Mouse (Mus musculus) common myeloid progenitor, adult 5-6 weeks (primary cell): ENCODE data around the gene Vps26c. TPM values are rescaled to one million over a fixed set of nuclear protein-coding genes. Genes with fewer than 3 reads are reported as not detected.
"Not testable (repeated sequence)": the region's sequence is repeated elsewhere in the genome, so short reads cannot be mapped to it uniquely, and the experiment has no call there.

Experiments used
- ATAC-seq: replicated peaks from 2 replicates; pipeline ENCODE4 v1.8.0; 2016; ENCODE audit warnings: low read depth, mild to moderate bottlenecking, moderate TSS enrichment, inconsistent platforms; ENCODE audit not compliant: poor library complexity, severe bottlenecking
- total RNA-seq: library from RNA; stranded (forward); fragments of 200-1000, 187-1606 nt; gene quantifications from 2 replicates; pipeline ENCODE4 v1.2.3, GENCODE M21; 2017

Gene Vps26c
- total RNA-seq, 1 experiment from 2014 or later: 20.8 TPM

DNA sequence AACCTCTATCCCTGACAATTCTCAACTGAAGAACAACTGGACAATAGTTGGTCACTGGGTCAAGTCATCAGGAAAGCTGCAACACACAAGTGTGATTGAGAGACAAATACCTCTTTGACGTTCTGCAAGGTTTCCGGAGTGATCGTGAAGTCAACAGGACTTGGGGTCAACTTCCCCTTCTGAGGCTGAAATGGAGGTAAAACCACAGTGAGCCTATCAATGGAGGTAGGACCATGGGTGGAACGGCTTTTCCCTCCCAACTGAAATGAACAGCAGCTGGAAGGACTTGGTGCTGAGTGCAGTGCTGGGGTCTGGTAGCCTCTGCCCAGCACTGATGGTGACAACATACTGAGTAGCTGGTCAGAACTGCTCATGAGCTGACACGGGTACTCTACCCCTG lies 22.4 kb downstream of the Vps26c start:
- ATAC-seq: peak; percentile 71

DNA sequence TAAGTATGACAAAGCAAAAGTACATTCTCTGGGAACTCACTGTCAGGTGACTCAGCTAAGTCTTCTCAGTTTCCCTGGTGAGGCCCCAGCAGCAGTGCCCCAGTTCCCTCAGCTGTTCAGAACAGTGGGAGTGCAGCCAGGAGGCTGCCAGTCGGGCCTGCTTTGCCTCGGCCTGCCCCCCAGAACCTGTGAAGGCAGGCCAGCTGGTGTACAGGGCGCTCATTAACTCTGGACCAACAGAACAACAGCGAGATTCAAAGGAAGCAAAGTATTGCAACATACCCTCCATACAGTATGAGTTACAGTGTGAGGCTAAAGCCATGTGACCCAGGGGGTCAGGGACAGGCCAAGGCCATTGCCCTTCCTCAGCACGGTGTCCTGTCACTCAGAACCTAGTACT lies 28.7 kb downstream of the Vps26c start:
- peak; percentile 60 for ATAC-seq

DNA sequence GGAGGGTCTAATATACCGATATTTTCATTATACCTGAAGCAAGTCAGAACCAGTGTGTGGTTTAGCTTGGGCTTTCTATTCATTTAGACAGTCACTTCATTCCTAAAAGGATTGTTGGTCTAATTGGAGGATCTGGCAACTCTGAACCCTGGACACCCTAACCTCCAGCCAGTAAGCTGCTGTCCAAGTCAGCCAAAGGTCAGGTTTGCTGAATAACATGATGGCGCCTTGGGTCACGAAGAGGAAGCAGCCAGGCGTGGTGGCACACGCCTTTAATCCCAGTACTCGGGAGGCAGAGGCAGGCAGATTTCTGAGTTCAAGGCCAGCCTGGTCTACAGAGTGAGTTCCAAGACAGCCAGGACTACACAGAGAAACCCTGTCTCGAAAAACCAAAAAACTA lies 29.5 kb downstream of the Vps26c start:
- not testable (repeated sequence) for ATAC-seq

DNA sequence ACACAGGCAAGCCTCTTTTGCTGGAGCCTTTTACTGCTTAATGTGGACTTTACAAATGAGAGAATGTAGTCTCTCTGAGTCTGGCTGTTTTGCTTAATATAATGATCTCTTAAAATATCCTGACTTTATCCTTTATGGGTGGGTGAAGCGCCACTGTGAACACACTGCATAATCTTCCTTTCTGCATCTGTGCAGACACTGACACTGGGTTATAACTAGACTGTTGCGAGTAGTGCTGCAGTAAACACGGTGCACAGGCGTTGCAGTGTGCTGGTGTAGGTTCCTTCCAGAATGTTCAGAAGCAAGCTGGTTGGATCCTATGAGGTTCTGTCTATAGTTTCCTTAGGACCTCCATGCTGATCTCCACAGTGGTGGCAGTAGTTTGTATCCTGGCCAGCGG lies 37.3 kb downstream of the Vps26c start:
- no peak for ATAC-seq

DNA sequence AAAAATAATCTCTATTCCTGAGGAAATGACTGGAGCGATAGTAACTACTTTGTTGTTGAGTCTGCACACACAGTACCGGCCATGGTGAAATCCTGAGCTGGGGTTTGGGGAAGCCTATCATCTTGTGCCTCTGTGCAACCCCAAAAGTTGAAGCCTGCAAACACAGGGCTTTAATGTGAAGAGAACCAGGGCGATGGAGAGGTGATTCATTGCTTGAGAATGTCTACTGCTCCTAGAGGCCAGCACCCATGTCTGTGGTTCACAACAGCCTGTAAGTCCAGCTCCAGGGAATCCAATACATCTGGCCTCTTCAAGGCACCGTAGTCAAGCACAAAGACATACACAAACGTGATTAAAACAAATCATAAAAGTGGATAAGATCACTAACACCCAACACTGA lies 39.3 kb downstream of the Vps26c start:
- no peak for ATAC-seq

DNA sequence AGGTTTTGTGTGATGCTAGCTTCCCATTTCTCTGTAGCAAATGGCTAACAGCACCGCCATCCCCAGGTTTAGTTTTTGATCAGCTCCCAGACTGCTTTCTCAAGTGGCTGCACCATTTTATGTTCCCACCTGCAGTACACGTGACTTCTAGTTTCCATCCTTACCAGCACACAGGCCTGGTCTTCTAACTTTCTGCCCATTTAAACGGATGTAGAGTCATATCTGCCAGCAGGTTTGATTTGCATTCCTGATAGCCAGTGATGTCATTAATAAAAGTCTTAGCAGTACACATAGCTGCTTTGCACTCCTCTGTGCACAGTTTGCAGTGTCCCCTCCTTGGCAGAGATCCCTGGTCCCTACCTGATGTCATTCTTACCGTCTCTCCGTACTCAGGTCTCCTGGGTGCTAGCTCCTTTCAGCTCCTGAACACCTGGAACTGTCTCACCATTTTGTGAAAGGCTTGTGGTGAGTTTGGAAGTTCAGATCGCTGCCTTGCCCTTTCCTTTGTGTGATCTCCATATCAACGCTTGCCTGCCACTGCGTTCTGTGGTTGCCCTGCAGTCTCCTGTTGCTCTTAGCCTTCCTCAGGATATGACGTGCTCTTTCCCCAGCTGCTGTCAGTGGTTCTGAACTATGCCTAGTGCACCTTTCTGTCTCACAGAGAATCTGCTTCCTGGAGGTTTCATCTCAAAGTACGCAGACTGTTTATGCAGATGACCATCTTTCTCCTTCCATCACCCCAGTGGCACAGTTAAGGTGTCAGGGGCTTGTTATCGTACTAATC lies 41.7 kb downstream of the Vps26c start:
- ATAC-seq: peak; percentile 93

DNA sequence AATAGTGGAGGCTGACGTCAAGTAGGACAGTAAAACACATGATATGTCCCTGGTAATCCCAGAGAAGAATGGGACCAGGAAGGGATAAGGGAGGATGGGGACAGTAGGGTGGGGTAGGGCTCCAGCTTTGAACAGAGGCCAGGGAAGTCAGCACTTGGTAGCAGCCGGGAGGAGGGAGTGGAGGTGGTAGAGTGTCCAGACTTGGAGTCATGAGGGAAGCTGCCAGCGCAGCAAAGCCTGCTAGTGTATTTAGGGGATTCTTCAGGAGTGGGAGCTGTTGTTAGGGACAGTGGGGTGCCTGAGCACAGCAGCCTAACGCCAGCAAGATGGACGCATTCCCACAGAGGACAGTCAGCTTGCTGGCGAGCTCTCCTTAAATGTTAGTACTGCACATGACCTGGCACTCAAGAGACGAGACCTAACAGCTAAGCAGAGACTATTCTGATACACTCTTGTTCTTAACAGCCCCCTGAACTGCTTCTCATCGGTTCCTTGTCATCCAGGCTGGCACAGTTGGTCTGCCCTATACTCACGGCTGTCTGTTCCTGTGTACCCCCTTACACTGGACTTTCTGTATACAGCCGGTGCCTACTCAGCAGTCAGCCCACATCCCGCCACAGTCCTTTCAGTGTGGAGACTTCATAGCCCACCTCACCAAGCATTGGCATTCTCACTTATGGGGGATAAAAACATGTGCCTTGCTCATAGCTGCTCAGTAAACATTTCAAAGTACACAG lies 53.4 kb downstream of the Vps26c start:
- no peak for ATAC-seq

DNA sequence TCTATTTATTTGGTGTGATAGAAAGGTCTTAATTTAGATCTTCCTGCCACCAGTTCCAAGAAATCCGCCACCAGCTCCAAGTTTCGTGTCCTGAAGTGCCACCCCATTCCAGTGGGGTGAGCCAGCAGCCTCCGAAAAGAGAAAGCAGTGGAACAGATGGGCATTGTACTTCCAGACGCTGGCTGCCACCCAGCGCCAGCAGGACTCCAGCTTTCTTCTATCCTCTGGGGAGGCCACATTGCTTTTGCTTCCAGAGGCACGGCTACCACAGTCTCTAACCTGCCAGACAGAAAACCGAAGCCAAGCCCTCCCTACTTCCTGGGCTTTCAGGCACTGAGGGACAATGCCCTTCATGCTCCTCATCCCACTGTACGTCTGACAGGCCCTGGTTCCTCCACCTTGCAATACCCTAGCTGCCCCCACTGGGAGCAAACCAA lies 54.1 kb downstream of the Vps26c start:
- no peak for ATAC-seq

DNA sequence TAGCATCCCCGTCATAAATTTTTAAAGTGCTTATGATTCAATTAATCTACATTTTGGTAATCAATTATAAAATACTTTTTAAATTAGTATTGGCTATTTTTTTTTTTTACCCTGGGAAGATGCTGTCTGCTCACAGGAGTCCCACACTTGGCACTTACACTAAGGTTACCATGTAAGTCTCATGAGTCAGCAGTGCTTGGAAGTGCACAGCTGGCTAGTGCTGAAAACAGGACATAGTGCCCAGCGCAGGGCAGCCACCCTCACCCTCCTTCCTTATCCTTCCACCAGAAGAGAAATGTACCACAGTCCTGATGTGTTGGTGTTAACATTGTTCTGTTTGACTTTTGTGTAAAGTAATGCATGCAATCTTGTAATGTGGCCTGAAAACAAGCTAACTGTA lies 58.2 kb downstream of the Vps26c start:
- no peak for ATAC-seq

DNA sequence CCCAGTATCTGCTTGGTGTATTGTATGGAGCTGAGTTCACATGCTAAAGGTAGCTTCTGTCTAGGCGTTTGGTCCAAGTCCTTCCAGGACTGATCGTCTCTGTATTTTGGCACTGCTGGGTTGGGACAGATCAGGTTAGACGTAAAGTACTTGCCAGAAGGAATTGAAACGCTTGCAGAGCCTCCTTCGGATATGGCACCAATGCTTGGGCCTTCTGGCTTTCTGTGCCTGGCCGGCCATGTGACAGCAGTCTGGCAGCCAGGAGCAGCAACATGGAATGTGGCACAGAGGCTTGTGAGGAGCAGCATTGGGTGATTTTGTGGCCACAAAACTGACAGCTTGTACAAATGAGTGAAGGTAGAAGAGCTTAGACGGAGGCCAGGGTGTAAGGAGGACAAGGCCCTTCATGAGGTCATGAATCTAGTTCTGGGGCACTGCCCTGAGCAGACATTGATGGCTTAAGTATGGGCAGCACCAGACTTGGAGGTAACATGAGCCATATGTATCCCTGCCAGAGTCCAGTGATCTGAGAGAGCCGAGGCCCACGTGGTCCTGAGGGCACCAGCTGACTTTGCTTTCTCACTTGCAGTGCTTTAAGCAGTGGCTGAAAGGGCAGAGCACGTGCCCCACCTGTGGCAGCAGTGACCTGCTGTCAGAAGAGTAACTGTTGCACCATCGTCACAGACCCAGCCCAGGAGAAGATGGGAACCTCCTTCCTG lies 59.1 kb downstream of the Vps26c start:
- ATAC-seq: no peak

DNA sequence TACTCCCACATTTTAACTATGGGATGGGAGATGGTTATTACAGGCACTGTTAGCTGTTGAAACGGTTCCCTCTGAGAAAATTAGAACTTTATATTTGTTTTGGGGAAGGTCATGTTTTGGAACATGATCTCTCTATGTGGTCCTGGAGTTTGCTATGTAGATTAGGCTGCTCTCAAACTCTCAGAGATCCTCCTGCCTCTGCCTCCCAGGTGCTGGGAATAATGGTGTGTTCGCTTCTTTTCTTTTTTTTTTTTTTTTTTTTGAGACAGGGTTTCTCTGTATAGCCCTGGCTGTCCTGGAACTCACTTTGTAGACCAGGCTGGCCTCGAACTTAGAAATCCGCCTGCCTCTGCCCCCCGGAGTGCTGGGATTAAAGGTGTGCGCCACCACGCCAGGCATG lies 60.3 kb downstream of the Vps26c start:
- not testable (repeated sequence) for ATAC-seq

DNA sequence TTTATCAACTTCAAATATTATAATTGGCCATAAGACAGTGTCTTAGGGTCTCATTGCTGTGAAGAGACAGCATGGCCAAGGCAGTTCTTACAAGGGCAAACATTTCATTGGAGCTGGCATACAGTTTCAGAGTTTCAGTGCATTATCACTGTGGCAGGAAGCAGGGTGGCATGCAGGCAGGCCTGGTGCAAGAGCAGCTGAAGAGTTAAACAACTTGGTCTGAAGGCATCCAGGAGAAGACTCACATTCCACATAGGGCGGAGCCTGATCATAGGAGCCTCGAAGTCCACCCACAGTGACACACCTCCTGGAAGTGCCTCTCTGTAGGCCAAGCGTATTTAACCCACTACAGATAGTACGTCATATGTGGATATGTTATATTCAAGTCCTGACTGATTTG lies 60.7 kb downstream of the Vps26c start:
- ATAC-seq: no peak

DNA sequence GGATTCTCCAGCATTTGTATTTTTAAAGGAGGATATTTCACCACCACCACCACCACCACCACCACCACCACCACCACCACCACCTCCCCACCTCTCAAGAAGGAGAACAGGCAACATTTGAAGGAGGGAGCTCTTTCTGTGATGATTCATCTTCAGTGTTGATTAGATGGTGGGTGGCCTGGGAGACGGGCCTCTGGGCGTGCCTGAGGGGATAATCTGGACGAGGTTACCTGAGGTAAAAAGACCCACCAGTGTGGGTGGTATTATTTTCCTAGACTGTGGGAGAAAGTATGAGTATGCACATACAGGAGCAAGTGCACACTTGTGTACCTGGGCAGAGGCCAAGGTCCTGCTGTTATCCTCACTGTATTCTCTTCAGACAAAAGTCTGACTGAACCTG lies 62.6 kb downstream of the Vps26c start:
- no peak for ATAC-seq

DNA sequence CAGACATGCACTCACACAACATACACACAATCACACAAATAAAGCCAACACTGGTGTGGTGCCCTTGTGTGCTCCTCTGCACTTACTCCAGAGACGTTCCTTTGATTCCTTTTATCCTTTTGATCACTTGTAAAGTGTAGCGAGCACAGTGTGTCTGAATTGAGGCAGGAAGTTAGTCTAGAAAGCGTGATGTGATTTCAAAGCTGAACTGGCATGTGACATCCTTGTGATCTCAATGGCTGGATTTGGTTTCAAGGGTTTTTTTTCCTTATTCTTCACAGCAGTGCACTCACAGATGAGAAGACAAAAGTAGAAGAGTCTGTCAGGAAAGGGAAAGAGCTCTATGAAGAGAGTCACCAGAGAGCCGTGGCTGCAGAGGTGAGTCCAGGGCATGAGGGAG lies 72.5 kb downstream of the Vps26c start:
- no peak for ATAC-seq

DNA sequence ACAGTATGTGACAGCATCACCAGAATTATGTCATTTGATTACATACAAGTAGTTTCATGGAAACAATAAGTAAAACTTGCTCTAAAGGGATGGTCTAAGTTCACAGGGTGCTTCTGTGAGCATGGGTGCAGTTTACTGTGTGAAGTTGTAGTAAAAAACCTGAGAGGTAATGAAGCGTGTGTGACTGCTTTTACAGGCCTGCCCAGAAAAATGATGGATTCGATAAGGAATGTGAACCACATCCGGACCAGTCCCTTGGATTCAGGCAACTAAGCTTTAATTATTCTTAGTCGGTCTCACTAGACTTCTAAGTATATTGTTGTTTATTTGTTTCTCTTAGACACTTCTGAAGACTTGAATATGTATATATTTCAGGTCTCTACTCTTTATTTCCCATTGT lies 73.9 kb downstream of the Vps26c start:
- no peak for ATAC-seq

DNA sequence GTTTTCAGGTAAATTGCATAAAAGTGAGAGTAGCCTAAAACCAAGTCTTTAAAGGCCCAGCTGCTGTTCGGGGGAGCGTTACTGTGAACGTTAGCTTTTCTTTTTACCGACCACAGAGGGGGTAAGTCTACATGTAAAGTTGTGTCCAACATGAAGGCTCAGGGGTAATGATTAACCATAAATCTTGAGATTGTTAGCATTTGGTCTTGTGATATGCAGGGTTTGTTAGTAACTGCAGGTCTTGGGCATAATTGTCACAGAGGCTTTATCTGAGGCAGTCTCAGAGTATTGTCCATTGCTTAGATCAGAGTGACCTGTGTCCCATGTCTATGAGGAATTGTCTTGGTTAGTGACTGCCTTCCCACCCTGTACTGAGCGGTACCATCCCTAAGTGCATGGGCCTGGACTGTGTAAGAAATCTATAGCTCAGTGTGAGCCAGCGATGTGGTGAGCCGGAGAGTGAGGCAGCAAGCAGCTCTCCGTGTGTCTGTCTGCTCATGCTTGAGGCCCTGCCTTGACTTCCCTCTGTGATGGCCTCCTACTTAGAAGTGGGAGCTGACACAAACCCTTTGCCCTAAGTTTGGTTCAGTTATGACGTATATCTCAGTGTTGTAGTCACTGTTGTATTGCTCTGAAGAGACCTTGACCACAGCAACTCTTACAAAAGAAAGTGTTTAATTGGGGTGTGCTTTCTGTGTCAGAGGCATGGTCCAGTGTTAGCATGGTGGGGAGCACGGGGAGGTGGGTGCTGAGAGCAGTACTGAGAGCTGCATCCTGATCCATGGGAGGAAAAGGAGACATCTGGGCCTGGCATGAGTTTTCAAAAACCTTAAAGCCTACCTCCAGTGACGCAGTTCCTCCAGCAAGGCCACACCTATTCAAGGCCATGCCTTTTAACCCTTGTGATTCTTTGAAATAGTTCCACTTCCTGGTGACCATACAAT lies 74.8 kb downstream of the Vps26c start:
- no peak for ATAC-seq

DNA sequence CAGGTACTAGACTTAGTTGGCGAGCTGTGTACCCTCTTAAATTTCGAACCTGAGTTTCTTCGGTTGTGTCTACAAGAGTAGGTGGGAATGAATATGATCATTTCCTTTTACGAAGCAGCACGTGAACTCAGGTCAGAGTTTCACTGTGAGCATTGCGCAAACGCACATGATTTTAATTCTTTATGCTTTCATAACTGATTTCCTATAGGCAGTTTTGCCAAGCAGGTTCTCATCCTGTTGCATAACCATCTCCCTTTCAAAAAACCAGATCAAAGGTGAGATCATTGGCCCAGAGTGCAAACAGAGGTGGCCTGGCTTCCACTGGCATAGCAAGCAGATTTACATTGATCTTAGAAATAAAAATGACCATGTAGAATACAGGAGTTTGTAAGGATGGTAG lies 77.0 kb downstream of the Vps26c start:
- ATAC-seq: no peak

DNA sequence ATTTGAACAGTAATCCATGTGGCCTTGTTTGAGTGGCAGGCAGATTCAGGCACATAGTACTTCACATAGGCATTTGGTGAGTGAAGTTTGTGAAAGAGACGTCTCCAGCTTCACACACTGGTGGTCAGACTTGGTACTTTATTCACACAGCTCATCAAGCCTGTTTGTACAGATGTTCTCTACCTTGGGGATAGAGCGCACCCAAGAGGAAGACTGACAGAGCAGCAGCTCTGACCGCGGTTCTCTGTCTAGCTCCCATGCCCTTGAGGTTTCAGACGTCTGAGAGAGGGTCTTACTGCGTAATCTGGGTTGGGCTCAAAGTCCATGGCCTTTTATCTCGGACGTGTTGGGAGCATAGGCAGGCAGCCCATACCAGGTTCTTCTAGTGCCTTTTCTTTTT lies 77.5 kb downstream of the Vps26c start:
- peak; percentile 47; the same call in 1 of the 2 replicates for ATAC-seq
